Mouse (Mus musculus): ENCODE results near the gene Nat8f2. TPM values are rescaled to one million over a fixed set of nuclear protein-coding genes. Genes with fewer than 3 reads are reported as not detected.
A peak's percentile ranks its signal among the peaks of the same experiment; 100 is the strongest.
"Not testable (repeated sequence)": the region's sequence is repeated elsewhere in the genome, so short reads cannot be mapped to it uniquely, and the experiment has no call there.

Nat8f2 gene
- polyA plus RNA-seq, 1 experiment from 2014 or later = not detected

- H3K9me3 ChIP-seq (ENCODE audit: control insufficient read depth, low read length); H3K4me1 ChIP-seq (replicated peaks; ENCODE audit: control insufficient read depth, insufficient read depth, low read length); H3K36me3 ChIP-seq (ENCODE audit: control insufficient read depth, insufficient read depth, low read length); ATAC-seq (replicated peaks; ENCODE audit: low FRiP score); H3K27me3 ChIP-seq (replicated peaks; ENCODE audit: control insufficient read depth, insufficient read depth, low read length); H3K9ac ChIP-seq (ENCODE audit: low read depth, low read length); H3K27ac ChIP-seq (ENCODE audit: low read depth, low read length); H3K4me3 ChIP-seq (ENCODE audit: low read depth, low read length); DNase-seq (ENCODE audit: low spot score): not testable (repeated sequence)
- peak overlapping the region; percentile 33; the same call in 1 of the 2 replicates for H3K4me2 ChIP-seq
- WGBS = 17% methylated on average over 12 of the region's 12 CpGs
Measured at GRCm38 (mm10) chr6:85837307-85837706, 31.7 kb downstream of the Nat8f2 start.

GRCm38 (mm10) chr6:85836827-85837226 is 32.1 kb downstream of the Nat8f2 start:
- not testable (repeated sequence) for H3K9ac ChIP-seq (ENCODE audit: low read depth, low read length); H3K4me1 ChIP-seq (replicated peaks; ENCODE audit: control insufficient read depth, insufficient read depth, low read length); H3K9me3 ChIP-seq (ENCODE audit: control insufficient read depth, low read length); H3K4me3 ChIP-seq (ENCODE audit: low read depth, low read length); H3K27me3 ChIP-seq (replicated peaks; ENCODE audit: control insufficient read depth, insufficient read depth, low read length); DNase-seq (ENCODE audit: low spot score); H3K36me3 ChIP-seq (ENCODE audit: control insufficient read depth, insufficient read depth, low read length); H3K27ac ChIP-seq (ENCODE audit: low read depth, low read length); ATAC-seq (replicated peaks; ENCODE audit: low FRiP score)
- 15% methylated on average over 8 of the region's 9 CpGs for WGBS
- peak overlapping the region; percentile 33; the same call in 1 of the 2 replicates for H3K4me2 ChIP-seq

- H3K4me1 ChIP-seq (replicated peaks; ENCODE audit: control insufficient read depth, insufficient read depth, low read length); ATAC-seq (replicated peaks; ENCODE audit: low FRiP score); H3K4me2 ChIP-seq; H3K27me3 ChIP-seq (replicated peaks; ENCODE audit: control insufficient read depth, insufficient read depth, low read length); DNase-seq (ENCODE audit: low spot score); H3K36me3 ChIP-seq (ENCODE audit: control insufficient read depth, insufficient read depth, low read length); H3K27ac ChIP-seq (ENCODE audit: low read depth, low read length); H3K4me3 ChIP-seq (ENCODE audit: low read depth, low read length); H3K9me3 ChIP-seq (ENCODE audit: control insufficient read depth, low read length); H3K9ac ChIP-seq (ENCODE audit: low read depth, low read length): not testable (repeated sequence)
- WGBS = 74% methylated on average over 5 of the region's 5 CpGs
Measured at GRCm38 (mm10) chr6:85836098-85836497, 32.9 kb downstream of the Nat8f2 start.

- WGBS = 63% methylated on average over 1 of the region's 2 CpGs
Measured at GRCm38 (mm10) chr6:85835104-85835503, 33.9 kb downstream of the Nat8f2 start.

GRCm38 (mm10) chr6:85834504-85835100 is 34.4 kb downstream of the Nat8f2 start:
- not testable (repeated sequence) for H3K4me1 ChIP-seq (replicated peaks; ENCODE audit: control insufficient read depth, insufficient read depth, low read length); ATAC-seq (replicated peaks; ENCODE audit: low FRiP score); H3K27me3 ChIP-seq (replicated peaks; ENCODE audit: control insufficient read depth, insufficient read depth, low read length); H3K27ac ChIP-seq (ENCODE audit: low read depth, low read length); H3K4me2 ChIP-seq; H3K9me3 ChIP-seq (ENCODE audit: control insufficient read depth, low read length); DNase-seq (ENCODE audit: low spot score); H3K4me3 ChIP-seq (ENCODE audit: low read depth, low read length); H3K9ac ChIP-seq (ENCODE audit: low read depth, low read length); H3K36me3 ChIP-seq (ENCODE audit: control insufficient read depth, insufficient read depth, low read length)

More at GRCm38 (mm10) chr6:85835104-85835503, 33.9 kb downstream of the Nat8f2 start:
- not testable (repeated sequence) for H3K4me2 ChIP-seq; H3K27me3 ChIP-seq (replicated peaks; ENCODE audit: control insufficient read depth, insufficient read depth, low read length); H3K27ac ChIP-seq (ENCODE audit: low read depth, low read length); H3K9ac ChIP-seq (ENCODE audit: low read depth, low read length); H3K9me3 ChIP-seq (ENCODE audit: control insufficient read depth, low read length); H3K4me3 ChIP-seq (ENCODE audit: low read depth, low read length); DNase-seq (ENCODE audit: low spot score); H3K4me1 ChIP-seq (replicated peaks; ENCODE audit: control insufficient read depth, insufficient read depth, low read length); ATAC-seq (replicated peaks; ENCODE audit: low FRiP score); H3K36me3 ChIP-seq (ENCODE audit: control insufficient read depth, insufficient read depth, low read length)

- Histone ChIP-seq H3K27me3 (replicated peaks; ENCODE audit: control insufficient read depth, insufficient read depth, low read length) (no peaks in the 10 kb centered on the region), H3K4me2 (no peak within 1 kb of the TSS), H3K4me3 (ENCODE audit: low read depth, low read length) (no peak within 1 kb of the TSS), H3K9me3 (ENCODE audit: control insufficient read depth, low read length) (no peaks in the 10 kb centered on the region), H3K27ac (ENCODE audit: low read depth, low read length) (no peak within 1 kb of the TSS), H3K4me1 (replicated peaks; ENCODE audit: control insufficient read depth, insufficient read depth, low read length) (no peaks in the 10 kb centered on the region), H3K36me3 (ENCODE audit: control insufficient read depth, insufficient read depth, low read length) (no peaks in the 10 kb centered on the region), H3K9ac (ENCODE audit: low read depth, low read length) (no peak within 1 kb of the TSS)
- ATAC-seq (replicated peaks; ENCODE audit: low FRiP score) = no peak
- 64% methylated on average over 7 of the region's 7 CpGs for WGBS
- no peak for DNase-seq (ENCODE audit: low spot score)
Measured at GRCm38 (mm10) chr6:85831796-85832321, 37.1 kb downstream of the Nat8f2 start, which contains the start of gene Nat8. TSS of gene Nat8 (minus strand) at chr6:85832082.

- no peaks in the 10 kb centered on the region for H3K4me1 ChIP-seq (replicated peaks; ENCODE audit: control insufficient read depth, insufficient read depth, low read length)
- H3K9me3 ChIP-seq (ENCODE audit: control insufficient read depth, low read length) = no peaks in the 10 kb centered on the region
- no peak overlapping the region for H3K4me2 ChIP-seq
- no peaks in the 10 kb centered on the region for H3K36me3 ChIP-seq (ENCODE audit: control insufficient read depth, insufficient read depth, low read length)
- no peak overlapping the region for H3K27ac ChIP-seq (ENCODE audit: low read depth, low read length)
- H3K9ac ChIP-seq (ENCODE audit: low read depth, low read length) = no peak overlapping the region
- ATAC-seq (replicated peaks; ENCODE audit: low FRiP score) (no peak), DNase-seq (ENCODE audit: low spot score) (no peak)
- no peaks in the 10 kb centered on the region for H3K27me3 ChIP-seq (replicated peaks; ENCODE audit: control insufficient read depth, insufficient read depth, low read length)
- 54% methylated on average over 1 of the region's 1 CpGs for WGBS
- no peak overlapping the region for H3K4me3 ChIP-seq (ENCODE audit: low read depth, low read length)
Measured at GRCm38 (mm10) chr6:85829462-85829861, 39.5 kb downstream of the Nat8f2 start.

GRCm38 (mm10) chr6:85825886-85826285 is 43.1 kb downstream of the Nat8f2 start:
- Histone ChIP-seq H3K36me3 (ENCODE audit: control insufficient read depth, insufficient read depth, low read length) (no peaks in the 10 kb centered on the region), H3K27ac (ENCODE audit: low read depth, low read length) (no peak overlapping the region), H3K4me2 (no peak overlapping the region), H3K9me3 (ENCODE audit: control insufficient read depth, low read length) (no peaks in the 10 kb centered on the region), H3K27me3 (replicated peaks; ENCODE audit: control insufficient read depth, insufficient read depth, low read length) (no peaks in the 10 kb centered on the region), H3K9ac (ENCODE audit: low read depth, low read length) (no peak overlapping the region), H3K4me1 (replicated peaks; ENCODE audit: control insufficient read depth, insufficient read depth, low read length) (no peaks in the 10 kb centered on the region), H3K4me3 (ENCODE audit: low read depth, low read length) (no peak overlapping the region)
- no peak for ATAC-seq (replicated peaks; ENCODE audit: low FRiP score)
- 73% methylated on average over 2 of the region's 2 CpGs for WGBS
- DNase-seq (ENCODE audit: low spot score) = no peak

Data from liver, embryonic 11.5 days (tissue).